Mouse (Mus musculus) frontal cortex, postnatal 14 days (tissue): ENCODE measurements at regions not wholly inside any gene's neighbourhood (a gene's known extent, or its start where the extent isn't known, plus 50 kb on each side); places are given as distances from the start of the nearest gene placed in this dataset.
"Not testable (repeated sequence)": the region's sequence is repeated elsewhere in the genome, so short reads cannot be mapped to it uniquely, and the experiment has no call there.

Experiments
- DNase-seq, 2 experiments: peaks; one replicate each; pipeline ENCODE4 v3.0.0; 2022; ENCODE audit warnings: low spot score in 2 of 2

DNA sequence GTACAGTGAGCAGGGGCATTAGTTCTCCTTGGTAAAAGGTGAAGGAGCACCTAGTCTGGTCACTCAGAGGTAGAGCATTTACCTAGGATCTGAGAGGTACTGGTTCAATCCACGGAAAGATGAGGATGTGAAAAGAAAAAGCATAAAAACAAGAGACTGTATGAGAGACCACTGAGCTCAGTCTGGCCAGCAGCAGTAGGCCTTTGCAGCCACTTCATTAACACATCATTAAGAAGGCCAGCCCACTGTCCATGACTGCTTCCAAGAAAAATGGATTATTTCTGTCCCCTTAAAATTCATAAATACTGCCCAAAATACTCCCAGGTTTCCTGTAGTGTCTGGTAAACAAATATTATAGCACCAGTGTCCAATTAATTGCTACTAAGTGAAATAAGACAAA lies 499.3 kb upstream of the 4930578C19Rik start:
- DNase-seq, result no peak

DNA sequence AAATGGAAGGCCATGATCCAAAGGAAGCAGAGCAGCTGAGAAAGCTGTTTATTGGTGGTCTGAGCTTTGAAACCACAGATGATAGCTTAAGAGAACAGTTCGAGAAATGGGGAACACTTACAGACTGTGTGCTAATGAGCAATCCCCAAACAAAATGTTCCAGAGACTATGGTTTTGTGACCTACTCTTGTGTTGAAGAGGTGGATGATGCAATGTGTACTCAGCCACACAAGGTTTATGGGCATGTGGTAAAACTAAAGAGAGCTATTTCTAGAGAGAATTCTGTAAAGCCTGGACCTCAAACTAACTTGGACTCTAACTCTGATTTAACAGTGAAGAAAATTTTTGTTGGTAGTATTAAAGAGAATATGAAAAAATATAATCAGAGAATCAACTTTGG lies 481.4 kb upstream of the 4930578C19Rik start:
- no peak for DNase-seq

DNA sequence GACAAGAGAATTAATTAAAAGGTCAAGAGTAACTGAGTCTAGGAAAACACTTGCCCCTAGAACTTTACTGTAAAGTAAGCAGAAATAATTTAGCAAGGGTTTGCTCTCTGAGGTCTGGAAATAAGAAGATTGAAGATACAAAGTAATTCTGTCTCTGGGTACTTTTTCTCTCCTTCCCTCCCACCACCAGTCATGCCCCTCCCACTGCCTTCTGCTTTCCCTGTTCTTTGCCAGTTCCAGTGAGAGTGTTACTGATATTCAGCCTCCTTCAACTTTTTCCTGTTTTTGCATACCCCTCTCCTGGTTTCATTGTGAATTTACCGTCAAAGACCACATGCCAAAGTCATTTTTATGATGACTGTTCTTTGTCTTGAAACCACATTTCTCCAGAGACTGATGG lies 472.1 kb upstream of the 4930578C19Rik start:
- DNase-seq, result no peak

DNA sequence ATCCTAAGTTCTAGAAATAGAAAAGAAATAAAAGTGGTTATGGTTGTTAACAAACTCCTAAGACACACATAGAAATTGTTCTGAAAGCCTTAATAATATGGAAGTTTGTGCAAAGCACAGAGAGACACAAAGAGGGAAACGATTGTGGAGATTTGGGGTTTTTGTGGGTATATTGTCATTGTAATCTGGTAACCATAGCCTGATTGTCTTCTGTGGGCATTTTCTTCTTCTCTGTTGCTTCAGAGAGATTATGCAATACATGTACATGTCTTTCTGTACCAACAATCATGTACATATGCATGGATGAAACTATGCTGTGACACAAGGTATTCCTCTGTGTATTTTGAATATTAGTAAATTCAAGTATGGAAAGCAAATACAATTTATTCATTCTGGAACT lies 461.9 kb upstream of the 4930578C19Rik start:
- DNase-seq, result no peak

DNA sequence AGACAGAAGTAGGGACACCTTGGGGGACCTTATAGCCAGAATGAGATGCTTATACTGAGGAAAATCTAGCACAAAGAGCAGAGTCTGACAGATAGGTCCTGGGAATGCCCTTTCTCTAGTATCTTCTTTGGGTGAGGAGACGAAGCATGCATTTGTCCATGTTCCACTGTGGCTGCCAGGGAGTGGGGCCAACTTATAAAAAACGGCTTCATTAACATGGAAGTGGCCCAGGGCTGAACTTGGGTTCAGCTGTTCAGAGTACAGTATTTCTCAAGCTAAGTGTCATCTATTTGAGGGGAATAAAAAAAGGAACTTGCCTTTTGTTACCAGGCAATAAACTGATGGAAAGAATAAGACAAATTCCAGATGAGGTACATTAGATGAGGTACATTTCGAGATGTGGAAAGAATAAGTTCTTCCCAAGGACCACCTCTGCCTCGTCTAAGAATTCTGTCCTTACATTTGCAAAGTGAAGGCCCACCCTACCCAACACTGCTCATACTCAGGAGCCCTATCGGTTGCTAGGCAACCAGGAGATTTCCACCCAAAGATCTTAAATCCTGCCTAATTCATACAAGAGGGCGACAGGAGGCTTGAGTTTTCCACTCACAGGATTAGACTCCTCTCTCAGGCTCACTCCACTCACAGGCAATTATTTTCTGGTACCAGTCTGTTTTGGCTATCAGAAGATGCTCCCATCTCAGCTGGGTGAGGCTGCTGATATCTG lies 460.3 kb upstream of the 4930578C19Rik start:
- DNase-seq, result no peak

DNA sequence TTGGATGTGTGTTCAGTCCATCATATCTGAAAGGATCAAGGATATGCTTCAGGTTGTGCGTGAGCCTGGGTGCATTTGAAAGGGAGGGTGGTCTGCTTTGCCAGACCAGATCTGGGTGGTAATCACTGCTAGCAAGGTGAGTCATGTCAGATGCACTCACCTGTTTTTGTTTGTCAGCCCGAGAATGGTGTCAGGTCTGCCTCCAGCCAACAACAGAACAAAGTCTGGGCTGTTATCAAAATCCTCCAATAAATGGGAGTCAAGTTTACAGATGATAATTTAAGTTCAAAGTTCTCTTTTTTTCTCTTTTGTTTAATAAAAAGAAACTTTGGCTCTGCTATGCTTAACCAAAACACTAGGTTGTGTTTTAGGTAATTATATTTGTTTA lies 421.6 kb upstream of the 4930578C19Rik start:
- DNase-seq, result no peak

DNA sequence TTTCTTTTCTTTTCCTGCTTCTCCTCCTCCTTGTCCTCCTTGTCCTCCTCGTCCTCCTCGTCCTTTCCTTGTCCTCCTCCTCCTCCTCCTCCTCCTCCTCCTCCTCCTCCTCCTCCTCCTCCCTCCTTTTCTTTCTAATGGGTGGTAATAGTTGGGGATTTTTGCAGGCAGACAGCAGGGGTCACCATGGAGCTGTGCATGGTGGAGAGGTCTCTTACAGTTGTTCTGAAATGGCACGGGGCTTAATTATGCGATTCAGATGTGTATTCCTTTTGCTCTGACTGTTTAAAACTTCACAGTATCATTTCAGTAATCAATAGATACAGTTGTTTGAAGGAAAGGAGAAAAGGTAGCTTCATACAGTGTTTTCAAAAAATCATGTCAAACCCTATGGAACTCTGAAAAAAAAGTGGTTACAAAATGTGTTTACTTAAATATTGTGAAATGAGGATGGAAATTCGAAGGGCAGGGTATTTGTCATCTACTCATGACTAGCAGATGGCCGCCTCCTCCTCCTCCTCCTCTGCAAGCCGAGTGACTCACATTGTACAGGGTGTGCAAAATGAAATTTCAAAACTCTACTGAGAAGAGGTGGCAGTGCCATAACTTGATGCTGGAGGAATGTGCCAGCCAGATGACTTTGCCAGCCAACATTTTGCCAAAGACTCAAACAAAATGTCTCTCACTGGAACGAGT lies 421.0 kb upstream of the 4930578C19Rik start:
- peak in 1 of 2 experiments; percentile 6 for DNase-seq

DNA sequence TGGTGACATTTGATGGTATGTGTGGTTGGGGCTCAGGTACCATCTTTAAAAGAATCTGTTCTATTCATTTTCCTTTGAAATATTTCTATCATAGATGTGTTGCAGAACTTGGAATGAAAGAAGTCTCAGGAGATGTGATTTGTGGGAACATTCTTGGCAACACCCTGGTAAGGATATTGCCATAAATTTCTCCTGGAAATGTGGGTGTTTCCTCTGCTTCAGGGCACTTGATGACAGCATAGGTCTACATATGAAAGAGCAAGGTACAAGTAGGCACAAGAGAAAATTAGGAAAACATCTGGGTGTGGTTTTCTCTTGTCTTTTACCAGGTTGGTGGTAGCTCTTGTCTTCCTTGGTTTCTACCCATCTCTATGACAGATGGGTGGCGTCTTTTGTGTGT lies 414.5 kb upstream of the 4930578C19Rik start:
- no peak for DNase-seq

DNA sequence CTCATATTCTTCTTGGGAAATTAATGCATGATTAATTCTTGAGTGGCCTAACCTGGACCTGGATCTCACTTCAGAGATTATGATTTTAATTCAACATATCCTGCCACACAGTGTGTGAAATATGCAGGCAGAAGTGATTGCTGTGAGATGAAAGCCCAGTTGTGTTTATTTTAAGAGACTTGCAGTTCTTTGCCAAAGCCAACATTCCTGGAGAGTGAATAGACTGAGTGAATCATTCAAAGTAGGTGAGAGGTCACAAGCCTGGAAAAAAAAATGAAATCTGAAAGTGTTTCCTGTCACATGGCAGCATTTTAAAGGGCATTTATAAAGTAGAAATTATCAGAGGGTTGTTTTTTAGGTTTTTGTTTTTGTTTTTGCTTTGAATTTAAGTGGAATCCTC lies 412.9 kb upstream of the 4930578C19Rik start:
- DNase-seq, result no peak

DNA sequence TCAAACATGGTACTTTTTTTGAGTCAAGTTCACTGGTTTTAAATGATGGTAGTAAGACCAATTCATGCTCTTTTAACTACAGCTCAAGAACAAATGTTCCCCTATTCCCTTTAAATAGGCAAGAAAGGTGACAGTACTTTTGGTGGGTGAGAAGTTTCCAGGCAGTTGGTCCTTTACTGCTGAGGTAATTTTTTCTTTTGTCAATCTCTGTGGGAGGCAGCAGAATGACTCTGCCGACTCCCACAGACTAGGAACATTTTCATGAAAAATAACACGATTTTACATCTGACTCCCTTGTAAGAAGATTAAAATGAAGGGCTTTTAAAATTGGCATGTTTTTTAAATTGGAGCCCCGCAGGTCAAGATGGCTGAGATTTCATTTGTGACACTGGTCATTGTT lies 377.5 kb upstream of the 4930578C19Rik start:
- no peak for DNase-seq

DNA sequence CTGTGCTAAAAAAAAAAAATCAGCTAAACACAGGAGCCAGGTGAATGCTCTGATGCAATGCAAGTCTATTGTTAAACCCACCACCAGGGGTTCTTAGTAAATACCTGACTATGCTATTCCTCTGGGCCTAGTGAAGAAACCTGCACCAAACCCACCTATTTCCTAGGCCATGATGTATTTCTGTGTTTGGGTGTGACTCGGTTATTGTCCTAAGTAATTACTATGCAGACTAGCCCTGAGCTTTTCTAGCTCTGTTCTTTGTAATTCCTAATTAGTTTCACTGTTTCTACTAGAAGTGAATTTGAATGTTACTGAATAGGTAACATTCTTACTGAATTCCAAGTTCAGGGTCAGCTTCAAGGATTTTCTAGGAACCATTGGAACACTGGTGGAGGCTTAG lies 363.8 kb upstream of the 4930578C19Rik start:
- DNase-seq, result not testable (repeated sequence)

DNA sequence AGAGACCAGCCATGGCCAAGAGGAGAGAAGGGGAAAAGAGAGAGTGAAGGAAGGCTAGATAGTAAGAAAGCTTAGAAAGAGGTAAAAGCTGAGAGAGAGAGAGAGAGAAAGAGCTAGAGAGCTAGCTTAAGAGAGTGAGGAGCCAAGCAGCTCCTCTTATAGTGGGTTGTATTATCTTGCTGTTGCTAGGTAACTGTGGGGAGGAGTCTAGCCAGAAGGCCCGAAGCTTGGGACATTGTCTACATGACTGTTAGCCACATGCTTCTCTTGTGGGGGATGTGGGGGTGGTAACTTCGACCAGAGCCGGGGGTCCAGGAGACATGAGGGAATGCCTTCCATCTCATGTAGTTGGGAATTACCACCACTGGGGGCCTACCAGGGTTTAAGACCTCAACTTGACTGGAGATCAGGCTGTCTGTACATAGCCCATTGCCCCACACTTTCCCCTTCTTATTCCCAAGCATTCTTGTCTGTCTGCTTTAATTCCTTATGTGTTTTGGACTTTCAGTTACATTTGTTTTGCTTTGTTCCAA lies 353.3 kb upstream of the 4930578C19Rik start:
- DNase-seq, result no peak
